Mouse (Mus musculus) stomach, embryonic 15.5 days (tissue): ENCODE measurements around the gene Sat2. TPM values are rescaled to one million over a fixed set of nuclear protein-coding genes. Genes with fewer than 3 reads are reported as not detected.
"Not testable (repeated sequence)": the region's sequence is repeated elsewhere in the genome, so short reads cannot be mapped to it uniquely, and the experiment has no call there.

Source experiments
- ATAC-seq: fragments of 200-750 bp; cut with Nextera tagmentation; 2 replicates; pipeline ENCODE4 v1.8.0; 2017; ENCODE audit warnings: low read depth, moderate number of reproducible peaks, moderate TSS enrichment; ENCODE audit not compliant: insufficient read depth, low FRiP score
- H3K27ac ChIP-seq: fragments of 300-500 bp; sonication (generic); 2 replicates; pipeline ENCODE4 v1.5.1; 2015; ENCODE audit warnings: mild to moderate bottlenecking, inconsistent platforms
- H3K27me3 ChIP-seq: fragments of 300-500 bp; sonication (generic); replicated peaks from 2 replicates; pipeline ENCODE4 v1.6.1; 2015; ENCODE audit warnings: inconsistent platforms
- H3K36me3 ChIP-seq: fragments of 300-500 bp; sonication (generic); 2 replicates; pipeline ENCODE4 v1.6.1; 2015; ENCODE audit warnings: inconsistent platforms
- H3K4me1 ChIP-seq: fragments of 300-500 bp; sonication (generic); 2 replicates; pipeline ENCODE4 v1.6.1; 2015; ENCODE audit warnings: inconsistent platforms
- H3K4me2 ChIP-seq: fragments of 300-500 bp; sonication (generic); 2 replicates; pipeline ENCODE4 v1.6.1; 2015; ENCODE audit warnings: mild to moderate bottlenecking, inconsistent platforms
- H3K4me3 ChIP-seq: fragments of 300-500 bp; sonication (generic); replicated peaks from 2 replicates; pipeline ENCODE4 v1.5.1; 2015; ENCODE audit warnings: inconsistent platforms
- H3K9ac ChIP-seq: fragments of 300-500 bp; sonication (generic); 2 replicates; pipeline ENCODE4 v1.6.1; 2015; ENCODE audit warnings: inconsistent platforms
- H3K9me3 ChIP-seq: fragments of 300-500 bp; sonication (generic); 2 replicates; pipeline ENCODE4 v1.6.1; 2016; ENCODE audit warnings: inconsistent platforms
- WGBS: fragments of 180-500 bp; shearing (Covaris S2); methylation state at CpG from one replicate; pipeline ENCODE4 v1.1.7; 2015; 5-methylcytosine and 5-hydroxymethylcytosine counted together
- polyA plus RNA-seq: library from polyadenylated mRNA; unstranded; fragments of >200 nt; fragmentation: Nextera tagmentation; extraction: Ambion mirVana; gene quantifications from 2 replicates; pipeline ENCODE4 v1.2.1, GENCODE M21; 2015

Sat2 gene
- polyA plus RNA-seq, 1 experiment from 2014 or later = 14.4 TPM

GRCm38 (mm10) chr11:69617805-69618204 lies 4.0 kb upstream of the Sat2 start, which contains the start of gene Shbg:
Gene Shbg, minus strand, starts transcription at chr11:69617905.
- Histone ChIP-seq H3K4me2 (no peak within 1 kb of the TSS), H3K4me3 (no peak within 1 kb of the TSS), H3K27ac (no peak within 1 kb of the TSS), H3K27me3 (no peaks in the 10 kb centered on the region), H3K9ac (no peak within 1 kb of the TSS), H3K9me3 (no peaks in the 10 kb centered on the region), H3K4me1 (0 out of 2 replicates have a peak, but pooled peaks cover 9% of the 10 kb centered on the region), H3K36me3 (no peaks in the 10 kb centered on the region)
- ATAC-seq = no peak
- WGBS = 48% methylated on average over 5 of the region's 5 CpGs

- no peak overlapping the region for H3K4me2 ChIP-seq
- H3K9ac ChIP-seq = no peak overlapping the region
- no peak overlapping the region for H3K27ac ChIP-seq
- 76% methylated on average over 7 of the region's 7 CpGs for WGBS
- 0 out of 2 replicates have a peak, but pooled peaks cover 9% of the 10 kb centered on the region for H3K4me1 ChIP-seq
- no peak overlapping the region for H3K4me3 ChIP-seq
- H3K36me3 ChIP-seq = no peaks in the 10 kb centered on the region
- no peaks in the 10 kb centered on the region for H3K9me3 ChIP-seq
- no peak for ATAC-seq
- H3K27me3 ChIP-seq = no peaks in the 10 kb centered on the region
Measured at GRCm38 (mm10) chr11:69620394-69621081, 1.3 kb upstream of the Sat2 start.

GRCm38 (mm10) chr11:69622406-69622805 lies 582 bp downstream of the Sat2 start:
- Histone ChIP-seq H3K9me3 (no peaks in the 10 kb centered on the region), H3K4me2 (peak overlapping the region; percentile 77), H3K36me3 (no peaks in the 10 kb centered on the region), H3K4me1 (0 out of 2 replicates have a peak, but pooled peaks cover 9% of the 10 kb centered on the region), H3K4me3 (peak overlapping the region; percentile 59), H3K9ac (peak overlapping the region; percentile 63), H3K27me3 (no peaks in the 10 kb centered on the region), H3K27ac (peak overlapping the region; percentile 63)
- ATAC-seq = no peak
- WGBS = 21% methylated on average over 6 of the region's 6 CpGs

- 70% methylated on average over 4 of the region's 4 CpGs for WGBS
- H3K9me3 ChIP-seq = no peaks in the 10 kb centered on the region
- H3K9ac ChIP-seq = no peak overlapping the region
- no peak for ATAC-seq
- no peak overlapping the region for H3K27ac ChIP-seq
- H3K4me2 ChIP-seq = peak overlapping the region; percentile 77; the same call in 1 of the 2 replicates
- peak overlapping the region; percentile 59; the same call in 1 of the 2 replicates for H3K4me3 ChIP-seq
- H3K27me3 ChIP-seq = no peaks in the 10 kb centered on the region
- no peaks in the 10 kb centered on the region for H3K36me3 ChIP-seq
- 0 out of 2 replicates have a peak, but pooled peaks cover 9% of the 10 kb centered on the region for H3K4me1 ChIP-seq
Measured at GRCm38 (mm10) chr11:69623006-69623405, 1.2 kb downstream of the Sat2 start.

DNA sequence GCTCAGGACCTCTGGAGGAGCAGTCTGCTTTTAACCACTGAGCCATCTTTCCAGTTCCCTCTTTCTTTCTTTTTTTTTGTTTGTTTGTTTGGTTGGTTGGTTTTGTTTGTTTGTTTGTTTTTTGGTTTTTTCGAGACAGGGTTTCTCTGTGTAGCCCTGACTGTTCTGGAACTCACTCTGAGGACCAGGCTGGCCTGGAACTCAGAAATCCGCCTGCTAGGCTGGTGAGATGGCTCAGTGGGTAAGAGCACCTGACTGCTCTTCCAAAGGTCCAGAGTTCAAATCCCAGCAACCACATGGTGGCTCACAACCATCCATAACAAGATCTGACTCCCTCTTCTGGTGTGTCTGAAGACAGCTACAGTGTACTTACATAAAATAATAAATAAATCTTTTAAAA lies 2.5 kb downstream of the Sat2 start:
- H3K9ac ChIP-seq, H3K4me3 ChIP-seq, ATAC-seq, H3K36me3 ChIP-seq, H3K4me1 ChIP-seq, H3K27me3 ChIP-seq, H3K27ac ChIP-seq, H3K4me2 ChIP-seq, H3K9me3 ChIP-seq: not testable (repeated sequence)
- 81% methylated on average over 2 of the region's 2 CpGs for whole genome bisulfite sequencing

DNA sequence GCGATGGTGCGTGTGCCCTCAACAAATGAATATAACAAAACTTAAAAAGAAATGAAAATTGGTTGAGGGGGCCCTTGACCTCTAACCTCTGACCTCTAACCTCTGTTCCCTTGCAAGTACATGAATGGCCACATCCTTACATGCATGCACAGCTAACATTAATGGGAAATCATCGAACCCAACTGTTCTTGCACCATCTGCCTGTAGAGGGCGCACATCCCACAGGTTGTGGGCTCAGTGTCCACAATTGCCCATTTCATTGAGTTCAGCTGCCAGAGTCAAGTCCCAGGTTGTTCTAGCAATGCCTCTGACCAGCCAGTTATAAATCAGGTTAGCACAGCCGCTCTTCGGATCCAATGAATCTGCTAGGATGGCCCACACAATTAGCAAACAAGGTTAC lies 6.5 kb downstream of the Sat2 start:
- H3K27ac ChIP-seq = no peak overlapping the region
- no peaks in the 10 kb centered on the region for H3K4me1 ChIP-seq
- H3K4me2 ChIP-seq = no peak overlapping the region
- no peak overlapping the region for H3K9ac ChIP-seq
- ATAC-seq = no peak
- H3K27me3 ChIP-seq = no peaks in the 10 kb centered on the region
- WGBS = 36% methylated on average over 6 of the region's 6 CpGs
- no peaks in the 10 kb centered on the region for H3K9me3 ChIP-seq
- H3K4me3 ChIP-seq = no peak overlapping the region
- H3K36me3 ChIP-seq = no peaks in the 10 kb centered on the region

DNA sequence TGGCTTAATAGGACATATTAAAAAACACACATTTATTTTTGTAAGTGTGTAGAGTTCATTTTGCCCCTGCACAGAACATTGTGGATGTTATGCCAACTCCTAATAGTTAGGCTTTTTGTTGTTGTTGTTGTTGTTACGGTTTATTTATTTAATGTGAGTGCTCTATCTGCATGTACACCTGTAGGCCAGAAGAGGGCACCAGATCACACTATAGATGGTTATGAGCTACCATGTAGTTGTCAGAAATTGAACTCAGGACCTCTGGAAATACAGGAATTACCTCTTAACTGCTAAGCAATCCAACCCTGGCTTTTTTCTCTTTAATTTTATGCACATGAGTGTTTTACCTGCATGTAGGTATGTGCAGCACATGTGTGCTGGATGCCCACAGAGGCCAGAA lies 8.0 kb downstream of the Sat2 start:
- H3K4me3 ChIP-seq = no peak overlapping the region
- H3K27ac ChIP-seq = no peak overlapping the region
- no peaks in the 10 kb centered on the region for H3K9me3 ChIP-seq
- no peaks in the 10 kb centered on the region for H3K36me3 ChIP-seq
- ATAC-seq = no peak
- no peaks in the 10 kb centered on the region for H3K27me3 ChIP-seq
- H3K4me2 ChIP-seq = no peak overlapping the region
- 76% methylated on average over 1 of the region's 1 CpGs for WGBS
- no peak overlapping the region for H3K9ac ChIP-seq
- H3K4me1 ChIP-seq = 0 out of 2 replicates have a peak, but pooled peaks cover 7% of the 10 kb centered on the region

- H3K4me1 ChIP-seq = peaks cover 8% of the 10 kb centered on the region; the same call in 1 of the 2 replicates
- ATAC-seq = peak; percentile 98
- no peaks in the 10 kb centered on the region for H3K27me3 ChIP-seq
- H3K9ac ChIP-seq = peak within 1 kb of the TSS; percentile 99
- H3K4me2 ChIP-seq = peak within 1 kb of the TSS; percentile 64
- H3K4me3 ChIP-seq = peak within 1 kb of the TSS; percentile 98
- no peaks in the 10 kb centered on the region for H3K9me3 ChIP-seq
- peak within 1 kb of the TSS; percentile 97 for H3K27ac ChIP-seq
- no peaks in the 10 kb centered on the region for H3K36me3 ChIP-seq
- WGBS = under 1% methylated on average over 49 of the region's 56 CpGs
Measured at GRCm38 (mm10) chr11:69632284-69633089, 10.7 kb downstream of the Sat2 start, which contains the start of gene Fxr2. Gene Fxr2, plus strand, starts transcription at chr11:69632990.

- Histone ChIP-seq H3K9me3 (no peaks in the 10 kb centered on the region), H3K9ac (peak overlapping the region; percentile 99), H3K4me3 (peak overlapping the region; percentile 98), H3K4me2 (peak overlapping the region; percentile 64), H3K36me3 (no peaks in the 10 kb centered on the region), H3K27me3 (no peaks in the 10 kb centered on the region), H3K4me1 (peaks cover 8% of the 10 kb centered on the region; the same call in 1 of the 2 replicates), H3K27ac (peak overlapping the region; percentile 97)
- ATAC-seq = peak; percentile 48
- under 1% methylated on average over 32 of the region's 50 CpGs for WGBS
Measured at GRCm38 (mm10) chr11:69633128-69633866, 11.5 kb downstream of the Sat2 start.

DNA sequence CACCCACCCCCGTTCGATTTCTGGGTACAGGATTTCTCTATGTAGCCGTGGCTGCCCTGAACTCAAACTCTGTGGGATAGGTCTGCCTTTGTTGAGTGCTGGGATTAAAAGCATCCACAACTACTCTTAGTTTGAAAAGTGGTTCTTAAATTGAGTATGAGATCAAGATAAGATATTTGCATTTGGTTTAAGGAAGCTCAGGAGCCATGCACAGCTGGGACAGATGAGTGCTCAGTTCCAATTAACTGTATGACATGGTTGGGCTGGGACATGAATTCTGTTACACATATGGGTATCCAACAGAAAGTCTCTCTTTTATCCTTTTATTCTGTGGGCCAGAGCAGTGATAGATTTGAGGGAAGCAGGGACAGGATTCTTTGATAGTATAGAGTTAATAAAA lies 13.6 kb downstream of the Sat2 start:
- 70% methylated on average over 3 of the region's 3 CpGs for WGBS
- Histone ChIP-seq H3K9me3 (no peaks in the 10 kb centered on the region), H3K4me2 (no peak overlapping the region), H3K36me3 (peaks cover 12% of the 10 kb centered on the region), H3K4me1 (peaks cover 8% of the 10 kb centered on the region; the same call in 1 of the 2 replicates), H3K4me3 (no peak overlapping the region), H3K27ac (no peak overlapping the region), H3K9ac (no peak overlapping the region), H3K27me3 (no peaks in the 10 kb centered on the region)
- ATAC-seq = no peak

DNA sequence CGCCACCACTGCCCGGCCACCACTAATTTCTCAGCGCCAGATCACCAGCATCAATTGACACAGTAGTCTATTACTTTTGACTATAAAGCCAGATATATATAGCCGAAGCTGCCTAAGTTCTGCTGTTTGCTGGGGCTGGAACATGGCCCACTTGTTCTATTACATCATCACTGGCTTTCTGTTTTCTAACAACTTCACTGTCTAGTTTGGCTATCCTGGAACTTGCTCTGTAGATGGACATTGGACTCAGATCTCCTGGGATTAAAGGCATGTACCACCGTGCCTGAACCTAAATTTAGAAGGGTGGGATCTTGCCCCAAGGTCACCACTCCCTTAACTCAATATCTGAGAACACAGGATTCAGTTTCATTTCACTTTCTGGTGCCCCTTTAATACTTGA lies 24.0 kb downstream of the Sat2 start:
- 89% methylated on average over 5 of the region's 5 CpGs for WGBS

More for the DNA sequence above, 24.0 kb downstream of the Sat2 start:
- peaks cover 72% of the 10 kb centered on the region for H3K36me3 ChIP-seq
- no peaks in the 10 kb centered on the region for H3K27me3 ChIP-seq
- H3K9me3 ChIP-seq = no peaks in the 10 kb centered on the region
- no peak overlapping the region for H3K4me2 ChIP-seq
- ATAC-seq = no peak
- no peak overlapping the region for H3K9ac ChIP-seq
- no peak overlapping the region for H3K27ac ChIP-seq
- no peak overlapping the region for H3K4me3 ChIP-seq
- no peaks in the 10 kb centered on the region for H3K4me1 ChIP-seq
